Mouse (Mus musculus): ENCODE measurements at regions not wholly inside any gene's neighbourhood (a gene's known extent, or its start where the extent isn't known, plus 50 kb on each side); places are given as distances from the start of the nearest gene placed in this dataset.
A peak's percentile ranks its signal among the peaks of the same experiment; 100 is the strongest.

GRCm38 (mm10) chr16:29822110-29822509 is 242.1 kb upstream of the Hes1 start:
- WGBS: 74% methylated on average over 7 of the region's 7 CpGs
- no peak for ATAC-seq (ENCODE audit: low FRiP score)
- no peak overlapping the region for H3K4me2 ChIP-seq
- peaks cover 3% of the 10 kb centered on the region; the same call in 1 of the 2 replicates for H3K4me1 ChIP-seq
- H3K27ac ChIP-seq (replicated peaks): no peak overlapping the region
- no peaks in the 10 kb centered on the region for H3K36me3 ChIP-seq
- no peaks in the 10 kb centered on the region for H3K27me3 ChIP-seq (replicated peaks)
- no peak overlapping the region for H3K4me3 ChIP-seq (replicated peaks)
- H3K9me3 ChIP-seq (replicated peaks): no peaks in the 10 kb centered on the region
- no peak overlapping the region for H3K9ac ChIP-seq (replicated peaks)

GRCm38 (mm10) chr16:29822843-29823401 is 241.3 kb upstream of the Hes1 start:
- Histone ChIP-seq H3K4me2 (no peak overlapping the region), H3K4me3 (replicated peaks) (no peak overlapping the region), H3K9ac (replicated peaks) (no peak overlapping the region), H3K4me1 (peaks cover 3% of the 10 kb centered on the region; the same call in 1 of the 2 replicates), H3K27ac (replicated peaks) (no peak overlapping the region), H3K36me3 (no peaks in the 10 kb centered on the region), H3K9me3 (replicated peaks) (0 out of 2 replicates have a peak, but pooled peaks cover 2% of the 10 kb centered on the region), H3K27me3 (replicated peaks) (no peaks in the 10 kb centered on the region)
- ATAC-seq (ENCODE audit: low FRiP score): no peak
- WGBS: 78% methylated on average over 8 of the region's 8 CpGs

GRCm38 (mm10) chr16:29826927-29827326 is 237.3 kb upstream of the Hes1 start:
- no peak overlapping the region for H3K9ac ChIP-seq (replicated peaks)
- H3K27me3 ChIP-seq (replicated peaks): no peaks in the 10 kb centered on the region
- no peak overlapping the region for H3K27ac ChIP-seq (replicated peaks)
- no peaks in the 10 kb centered on the region for H3K36me3 ChIP-seq
- 0 out of 2 replicates have a peak, but pooled peaks cover 3% of the 10 kb centered on the region for H3K9me3 ChIP-seq (replicated peaks)
- H3K4me1 ChIP-seq: no peaks in the 10 kb centered on the region
- WGBS: 71% methylated on average over 5 of the region's 5 CpGs
- ATAC-seq (ENCODE audit: low FRiP score): no peak
- no peak overlapping the region for H3K4me3 ChIP-seq (replicated peaks)
- H3K4me2 ChIP-seq: no peak overlapping the region

GRCm38 (mm10) chr16:29827776-29828175 is 236.4 kb upstream of the Hes1 start:
- no peak overlapping the region for H3K27ac ChIP-seq (replicated peaks)
- ATAC-seq (ENCODE audit: low FRiP score): no peak
- no peak overlapping the region for H3K4me2 ChIP-seq
- 95% methylated on average over 1 of the region's 1 CpGs for WGBS
- no peaks in the 10 kb centered on the region for H3K27me3 ChIP-seq (replicated peaks)
- H3K4me3 ChIP-seq (replicated peaks): no peak overlapping the region
- no peak overlapping the region for H3K9ac ChIP-seq (replicated peaks)
- H3K36me3 ChIP-seq: no peaks in the 10 kb centered on the region
- 0 out of 2 replicates have a peak, but pooled peaks cover 3% of the 10 kb centered on the region for H3K9me3 ChIP-seq (replicated peaks)
- H3K4me1 ChIP-seq: no peaks in the 10 kb centered on the region

GRCm38 (mm10) chr16:29829457-29829856 is 234.7 kb upstream of the Hes1 start:
- no peak overlapping the region for H3K4me2 ChIP-seq
- H3K27me3 ChIP-seq (replicated peaks): no peaks in the 10 kb centered on the region
- 0 out of 2 replicates have a peak, but pooled peaks cover 3% of the 10 kb centered on the region for H3K9me3 ChIP-seq (replicated peaks)
- H3K4me3 ChIP-seq (replicated peaks): no peak overlapping the region
- no peak overlapping the region for H3K9ac ChIP-seq (replicated peaks)
- 0 out of 2 replicates have a peak, but pooled peaks cover 4% of the 10 kb centered on the region for H3K4me1 ChIP-seq
- H3K36me3 ChIP-seq: no peaks in the 10 kb centered on the region
- WGBS: 93% methylated on average over 9 of the region's 9 CpGs
- no peak overlapping the region for H3K27ac ChIP-seq (replicated peaks)
- no peak for ATAC-seq (ENCODE audit: low FRiP score)

- Histone ChIP-seq H3K4me1 (0 out of 2 replicates have a peak, but pooled peaks cover 4% of the 10 kb centered on the region), H3K9ac (replicated peaks) (no peak overlapping the region), H3K27me3 (replicated peaks) (no peaks in the 10 kb centered on the region), H3K4me3 (replicated peaks) (no peak overlapping the region), H3K4me2 (no peak overlapping the region), H3K9me3 (replicated peaks) (0 out of 2 replicates have a peak, but pooled peaks cover 3% of the 10 kb centered on the region), H3K27ac (replicated peaks) (no peak overlapping the region), H3K36me3 (no peaks in the 10 kb centered on the region)
- no peak for ATAC-seq (ENCODE audit: low FRiP score)
These were observed 234.1 kb upstream of the Hes1 start for GRCm38 (mm10) chr16:29830101-29830500.

- Histone ChIP-seq H3K36me3 (no peaks in the 10 kb centered on the region), H3K4me3 (replicated peaks) (no peak overlapping the region), H3K9me3 (replicated peaks) (no peaks in the 10 kb centered on the region), H3K27me3 (replicated peaks) (0 out of 2 replicates have a peak, but pooled peaks cover 4% of the 10 kb centered on the region), H3K4me2 (no peak overlapping the region), H3K27ac (replicated peaks) (no peak overlapping the region), H3K4me1 (peaks cover 13% of the 10 kb centered on the region), H3K9ac (replicated peaks) (no peak overlapping the region)
- WGBS: 18% methylated on average over 11 of the region's 11 CpGs
- no peak for ATAC-seq (ENCODE audit: low FRiP score)
These were observed 230.9 kb upstream of the Hes1 start for GRCm38 (mm10) chr16:29833298-29833697.

GRCm38 (mm10) chr16:29833875-29834274 is 230.3 kb upstream of the Hes1 start:
- no peak for ATAC-seq (ENCODE audit: low FRiP score)
- WGBS: 69% methylated on average over 6 of the region's 6 CpGs
- no peaks in the 10 kb centered on the region for H3K9me3 ChIP-seq (replicated peaks)
- no peak overlapping the region for H3K9ac ChIP-seq (replicated peaks)
- H3K27ac ChIP-seq (replicated peaks): no peak overlapping the region
- H3K4me1 ChIP-seq: peaks cover 19% of the 10 kb centered on the region
- no peak overlapping the region for H3K4me2 ChIP-seq
- no peak overlapping the region for H3K4me3 ChIP-seq (replicated peaks)
- no peaks in the 10 kb centered on the region for H3K36me3 ChIP-seq
- 0 out of 2 replicates have a peak, but pooled peaks cover 4% of the 10 kb centered on the region for H3K27me3 ChIP-seq (replicated peaks)

GRCm38 (mm10) chr16:29834669-29835068 is 229.5 kb upstream of the Hes1 start:
- ATAC-seq (ENCODE audit: low FRiP score): no peak
- no peaks in the 10 kb centered on the region for H3K36me3 ChIP-seq
- H3K4me3 ChIP-seq (replicated peaks): no peak overlapping the region
- H3K9ac ChIP-seq (replicated peaks): no peak overlapping the region
- H3K27me3 ChIP-seq (replicated peaks): 0 out of 2 replicates have a peak, but pooled peaks cover 4% of the 10 kb centered on the region
- no peak overlapping the region for H3K4me2 ChIP-seq
- H3K27ac ChIP-seq (replicated peaks): no peak overlapping the region
- 60% methylated on average over 6 of the region's 6 CpGs for WGBS
- no peaks in the 10 kb centered on the region for H3K9me3 ChIP-seq (replicated peaks)
- peaks cover 26% of the 10 kb centered on the region for H3K4me1 ChIP-seq

- H3K4me1 ChIP-seq: peaks cover 26% of the 10 kb centered on the region
- ATAC-seq (ENCODE audit: low FRiP score): 0 out of 2 replicates have a peak, but pooled peaks have one; percentile 25
- peak overlapping the region; percentile 23 for H3K4me3 ChIP-seq (replicated peaks)
- peak overlapping the region; percentile 61 for H3K4me2 ChIP-seq
- H3K36me3 ChIP-seq: no peaks in the 10 kb centered on the region
- 0 out of 2 replicates have a peak overlapping the region, but pooled peaks have one; percentile 24 for H3K9ac ChIP-seq (replicated peaks)
- H3K27me3 ChIP-seq (replicated peaks): peaks cover 16% of the 10 kb centered on the region
- H3K27ac ChIP-seq (replicated peaks): no peak overlapping the region
- H3K9me3 ChIP-seq (replicated peaks): no peaks in the 10 kb centered on the region
- WGBS: 6% methylated on average over 14 of the region's 14 CpGs
These were observed 227.1 kb upstream of the Hes1 start for GRCm38 (mm10) chr16:29837025-29837629.

GRCm38 (mm10) chr16:29837874-29838273 is 226.3 kb upstream of the Hes1 start:
- Histone ChIP-seq H3K36me3 (no peaks in the 10 kb centered on the region), H3K9me3 (replicated peaks) (no peaks in the 10 kb centered on the region), H3K4me3 (replicated peaks) (no peak overlapping the region), H3K27me3 (replicated peaks) (peaks cover 17% of the 10 kb centered on the region), H3K4me1 (peaks cover 26% of the 10 kb centered on the region), H3K4me2 (no peak overlapping the region), H3K9ac (replicated peaks) (no peak overlapping the region), H3K27ac (replicated peaks) (no peak overlapping the region)
- ATAC-seq (ENCODE audit: low FRiP score): no peak
- WGBS: 20% methylated on average over 5 of the region's 5 CpGs

All from neural tube, embryonic 15.5 days (tissue).